Mouse (Mus musculus) lung, adult 18-20 months (tissue): ENCODE measurements around the gene Leprot.

Source experiments
- DNase-seq, 2 experiments: peaks; one replicate each; pipeline ENCODE4 v3.0.0; 2022; ENCODE audit warnings: mixed read lengths in 2 of 2

Leprot gene

GRCm38 (mm10) chr4:101647196-101647905 lies at the start of gene Leprot:
Gene Leprot (plus strand): TSS chr4:101647718.
- peak; percentile 100 for DNase-seq

GRCm38 (mm10) chr4:101601758-101602157 lies 45.8 kb upstream of the Leprot start:
- no peak for DNase-seq

- DNase-seq = no peak
Observed at GRCm38 (mm10) chr4:101603635-101604034, 43.9 kb upstream of the Leprot start.

GRCm38 (mm10) chr4:101616520-101616919 lies 31.0 kb upstream of the Leprot start:
- no peak for DNase-seq

- DNase-seq = no peak
Observed at GRCm38 (mm10) chr4:101617742-101618141, 29.8 kb upstream of the Leprot start.

GRCm38 (mm10) chr4:101620206-101620605 lies 27.3 kb upstream of the Leprot start:
- DNase-seq = no peak

- DNase-seq = no peak
Observed at GRCm38 (mm10) chr4:101621241-101621640, 26.3 kb upstream of the Leprot start.

GRCm38 (mm10) chr4:101625278-101625677 lies 22.2 kb upstream of the Leprot start:
- no peak for DNase-seq

- no peak for DNase-seq
Observed at GRCm38 (mm10) chr4:101635596-101635995, 11.9 kb upstream of the Leprot start.

- no peak for DNase-seq
Observed at GRCm38 (mm10) chr4:101637472-101637871, 10.0 kb upstream of the Leprot start.

GRCm38 (mm10) chr4:101640631-101641030 lies 6.9 kb upstream of the Leprot start:
- DNase-seq = no peak

- DNase-seq = no peak
Observed at GRCm38 (mm10) chr4:101642708-101643107, 4.8 kb upstream of the Leprot start.

- no peak for DNase-seq
Observed at GRCm38 (mm10) chr4:101643216-101643615, 4.3 kb upstream of the Leprot start.

GRCm38 (mm10) chr4:101646857-101647195 lies 692 bp upstream of the Leprot start:
- no peak for DNase-seq

GRCm38 (mm10) chr4:101647976-101648642 lies 591 bp downstream of the Leprot start:
- DNase-seq = peak; percentile 38 to 53

GRCm38 (mm10) chr4:101648745-101649144 lies 1.2 kb downstream of the Leprot start:
- DNase-seq = no peak

GRCm38 (mm10) chr4:101650961-101651360 lies 3.4 kb downstream of the Leprot start:
- no peak for DNase-seq

- no peak for DNase-seq
Observed at GRCm38 (mm10) chr4:101654256-101654655, 6.7 kb downstream of the Leprot start.

- DNase-seq = no peak
Observed at GRCm38 (mm10) chr4:101654788-101655414, 7.4 kb downstream of the Leprot start.

- no peak for DNase-seq
Observed at GRCm38 (mm10) chr4:101655415-101655790, 7.9 kb downstream of the Leprot start.

- peak; percentile 36 to 57 for DNase-seq
Observed at GRCm38 (mm10) chr4:101656056-101656455, 8.5 kb downstream of the Leprot start.

GRCm38 (mm10) chr4:101656956-101657570 lies 9.5 kb downstream of the Leprot start:
- no peak for DNase-seq

GRCm38 (mm10) chr4:101664160-101664750 lies 16.7 kb downstream of the Leprot start:
- no peak for DNase-seq
